Mouse (Mus musculus): ENCODE results near the gene Ggcx.
A peak's percentile ranks its signal among the peaks of the same experiment; 100 is the strongest.

Ggcx gene

DNA sequence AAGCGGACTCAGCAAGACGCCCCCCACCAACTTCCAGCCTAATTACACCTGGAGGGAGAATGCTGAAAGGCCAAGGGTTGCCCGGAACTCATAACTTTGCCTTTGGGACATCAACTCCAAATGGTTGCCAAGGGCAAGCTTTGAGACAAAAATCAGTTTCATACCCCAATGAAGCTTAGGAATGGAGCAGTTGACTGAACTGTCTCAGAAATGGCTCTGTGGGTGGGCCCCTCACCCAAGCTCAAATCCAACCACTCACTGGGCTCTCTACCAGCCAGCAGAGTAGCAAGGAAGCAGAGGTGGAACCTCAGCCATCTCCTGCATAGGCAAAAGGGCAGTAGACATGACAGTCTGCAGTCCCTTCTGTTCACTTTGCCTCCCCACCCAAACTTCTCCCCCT is 26.3 kb upstream of the Ggcx start:
- DNase-seq (ENCODE audit: low read depth, low spot score): no peak

- DNase-seq (ENCODE audit: low read depth, low spot score): no peak
These were observed 25.8 kb upstream of the Ggcx start for GRCm38 (mm10) chr6:72388266-72388665.

DNA sequence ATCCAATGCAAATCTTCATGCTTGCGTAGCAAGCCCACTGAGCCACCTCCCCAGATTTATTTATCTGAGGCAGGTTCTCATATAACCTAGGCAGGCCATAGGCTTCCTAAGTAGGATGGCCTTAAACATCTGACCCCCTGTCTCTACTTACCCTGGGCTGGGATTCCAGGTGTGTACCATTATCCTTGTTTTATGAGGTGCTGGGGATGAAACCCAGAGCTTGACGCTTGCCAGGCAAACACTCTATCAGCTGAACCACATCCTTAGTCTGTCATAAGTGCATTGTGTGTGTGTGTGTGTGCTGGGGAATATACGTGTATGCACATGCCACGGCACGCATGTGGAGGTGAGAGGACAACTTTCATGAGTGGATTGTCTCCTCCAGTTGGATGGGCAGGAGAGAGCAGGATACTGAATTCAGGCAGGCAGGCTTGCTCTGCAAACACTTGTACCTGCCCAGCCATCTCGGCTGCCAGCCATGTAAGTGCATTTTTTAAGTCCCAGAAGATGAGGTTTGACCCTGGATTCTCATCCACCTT is 25.2 kb upstream of the Ggcx start:
- DNase-seq (ENCODE audit: low read depth, low spot score): no peak

DNA sequence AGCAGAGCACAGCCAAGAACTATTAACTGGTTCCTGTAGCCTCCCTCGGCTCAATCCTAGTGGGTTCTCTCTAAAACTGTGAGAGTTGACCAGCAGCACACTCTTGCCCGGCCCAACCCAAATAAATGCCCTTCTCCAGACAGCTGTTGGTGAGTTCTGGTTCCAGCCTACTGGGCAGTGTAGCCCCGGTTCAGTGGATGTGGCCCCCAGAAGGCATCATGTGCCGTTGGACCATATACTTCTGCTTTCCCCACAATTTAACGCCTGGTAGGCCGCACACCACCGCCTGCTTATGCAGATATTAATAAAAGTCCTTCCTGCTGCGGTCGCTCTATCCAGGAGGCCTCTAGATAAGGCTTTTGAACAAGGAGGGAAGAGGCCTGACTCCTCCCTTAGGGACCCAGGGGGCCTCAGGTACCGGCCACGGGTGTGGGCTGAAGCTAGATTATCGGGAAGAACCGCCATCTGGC is 24.6 kb upstream of the Ggcx start:
- DNase-seq (ENCODE audit: low read depth, low spot score): no peak

- DNase-seq (ENCODE audit: low read depth, low spot score): no peak
These were observed 24.0 kb upstream of the Ggcx start, which contains the start of gene Vamp8 for GRCm38 (mm10) chr6:72389941-72390771. TSS of gene Vamp8 (minus strand) at chr6:72390703.

DNA sequence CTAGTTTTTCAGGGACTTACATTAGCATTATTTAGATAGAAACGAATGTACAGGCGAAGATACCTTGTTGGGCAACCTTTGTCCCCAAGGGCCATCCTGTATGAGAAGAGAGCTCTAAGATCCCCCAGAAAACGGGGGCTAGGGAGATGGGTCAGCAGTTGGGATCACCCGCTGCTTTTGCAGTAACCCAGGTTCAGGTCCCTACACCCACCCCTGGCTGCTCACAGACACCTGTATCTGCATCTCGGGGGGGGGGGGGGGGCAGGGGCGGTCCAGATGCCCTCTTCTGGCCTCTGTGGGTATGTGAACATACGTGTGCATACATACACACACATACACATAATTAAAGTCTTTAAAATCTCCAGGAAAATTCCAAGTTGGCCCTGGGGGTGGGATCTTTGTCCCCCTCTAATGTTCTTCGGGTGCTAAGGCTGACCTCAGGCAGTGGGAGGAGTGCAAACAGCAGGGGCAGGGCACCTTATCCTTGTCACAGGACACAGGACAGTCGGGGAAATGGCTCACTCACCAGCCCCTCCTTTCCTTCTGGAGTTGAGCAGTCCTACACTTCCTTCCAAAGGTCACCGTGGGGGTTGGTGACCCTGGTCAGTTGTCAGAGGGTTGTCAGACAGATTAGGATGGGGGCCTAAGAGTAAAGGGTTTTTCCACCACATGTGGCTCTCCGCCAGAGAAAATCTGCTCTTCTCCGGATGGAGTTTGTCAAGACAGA is 23.1 kb upstream of the Ggcx start:
- DNase-seq (ENCODE audit: low read depth, low spot score): no peak

GRCm38 (mm10) chr6:72392341-72392740 is 21.8 kb upstream of the Ggcx start:
- no peak for DNase-seq (ENCODE audit: low read depth, low spot score)

GRCm38 (mm10) chr6:72396837-72397251 is 17.3 kb upstream of the Ggcx start:
- DNase-seq (ENCODE audit: low read depth, low spot score): no peak

DNA sequence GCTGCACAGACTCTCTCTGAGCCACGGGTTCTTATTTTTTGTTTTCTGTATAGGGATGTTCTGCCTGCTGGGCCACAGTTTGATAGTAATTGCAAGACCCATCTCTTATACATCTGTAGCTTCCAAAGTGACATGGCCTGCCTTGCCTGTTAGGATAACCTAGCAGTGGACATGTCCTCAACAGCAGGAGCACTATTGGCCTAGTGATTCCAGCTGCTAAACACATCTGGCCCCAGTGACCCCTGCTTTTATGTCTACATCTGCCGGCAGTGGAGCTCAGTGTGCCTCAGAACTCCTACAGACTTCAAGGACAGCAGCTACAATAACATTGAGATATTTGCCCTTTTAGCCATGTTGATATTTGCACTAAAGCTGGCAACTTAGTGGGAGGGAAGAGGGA is 14.1 kb upstream of the Ggcx start:
- no peak for DNase-seq (ENCODE audit: low read depth, low spot score)

DNA sequence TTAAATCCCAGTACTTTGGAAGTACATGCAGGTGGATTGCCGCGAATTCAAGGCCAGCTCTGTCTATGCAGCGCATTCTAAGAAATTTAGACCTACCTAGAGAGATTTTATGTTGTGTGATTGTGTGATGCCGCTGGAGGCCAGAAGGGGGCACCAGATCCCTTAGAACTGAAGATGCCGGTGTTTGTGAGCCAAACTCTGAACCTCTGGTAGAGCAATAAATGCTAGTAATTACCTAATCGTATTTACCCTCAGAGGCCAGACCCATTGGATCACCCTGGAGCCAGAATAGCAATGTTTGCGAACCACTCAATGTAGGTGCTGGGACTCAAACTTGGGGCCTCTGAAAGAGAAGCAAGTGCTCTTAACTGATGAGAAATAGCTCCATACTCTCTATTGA is 12.2 kb upstream of the Ggcx start:
- peak; percentile 33 for DNase-seq (ENCODE audit: low read depth, low spot score)

GRCm38 (mm10) chr6:72405356-72405755 is 8.8 kb upstream of the Ggcx start:
- no peak for DNase-seq (ENCODE audit: low read depth, low spot score)

GRCm38 (mm10) chr6:72407119-72407518 is 7.0 kb upstream of the Ggcx start:
- peak; percentile 79 for DNase-seq (ENCODE audit: low read depth, low spot score)

DNA sequence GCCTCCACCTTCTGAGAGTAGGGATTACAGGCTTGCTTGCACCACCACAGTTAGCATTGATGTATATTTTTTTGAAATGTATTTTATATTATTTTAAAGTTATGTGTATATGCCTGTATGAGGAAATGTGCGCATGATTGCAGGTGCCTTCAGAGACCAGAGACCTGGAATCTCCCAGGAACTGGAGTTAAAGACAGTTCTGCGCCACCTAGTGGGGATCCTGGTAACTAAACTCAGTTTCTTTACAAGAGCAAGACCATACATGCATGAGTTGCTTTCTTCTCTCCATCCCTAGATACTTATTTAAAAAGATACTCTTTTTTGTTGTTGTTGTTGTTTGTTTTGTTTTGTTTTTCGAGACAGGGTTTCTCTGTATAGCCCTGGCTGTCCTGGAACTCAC is 4.5 kb upstream of the Ggcx start:
- DNase-seq (ENCODE audit: low read depth, low spot score): peak; percentile 54

DNA sequence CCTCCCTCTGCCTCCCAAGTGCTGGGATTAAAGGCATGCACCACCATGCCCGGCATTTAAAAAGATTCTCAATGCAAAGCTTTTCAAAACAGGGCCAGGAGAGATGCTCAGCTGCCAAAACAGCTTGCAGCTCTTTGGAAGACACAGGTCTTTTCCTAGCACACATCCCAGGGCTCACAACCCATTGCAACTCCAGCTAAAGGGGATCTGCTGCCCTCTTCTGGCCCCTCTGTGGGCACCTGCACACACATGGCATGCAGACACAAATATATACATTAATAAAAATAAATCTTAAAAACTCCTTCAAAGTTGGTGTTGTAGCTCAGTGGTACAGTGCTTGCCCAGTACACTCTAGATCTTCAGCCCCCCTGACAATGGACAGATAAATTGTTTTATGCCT is 4.1 kb upstream of the Ggcx start:
- DNase-seq (ENCODE audit: low read depth, low spot score): no peak

DNA sequence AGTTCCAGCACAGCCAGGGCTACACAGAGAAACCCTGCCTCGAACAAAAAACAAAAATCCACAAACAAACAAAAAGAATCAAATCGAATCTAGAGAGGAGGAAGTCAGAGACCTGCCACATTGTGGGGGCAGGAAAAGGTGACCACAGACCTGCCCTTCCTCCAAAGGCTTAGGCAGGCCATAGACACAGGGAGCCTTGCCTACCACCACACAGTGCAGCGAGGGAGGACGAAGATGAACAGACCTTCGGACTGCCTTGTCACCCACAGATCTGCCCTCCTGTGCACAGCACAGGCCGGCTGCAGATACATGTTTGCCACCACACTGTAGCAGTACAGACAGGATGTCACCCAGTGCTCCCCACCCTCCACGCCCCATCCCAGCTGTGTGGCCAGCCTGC is 3.6 kb upstream of the Ggcx start:
- DNase-seq (ENCODE audit: low read depth, low spot score): no peak

DNA sequence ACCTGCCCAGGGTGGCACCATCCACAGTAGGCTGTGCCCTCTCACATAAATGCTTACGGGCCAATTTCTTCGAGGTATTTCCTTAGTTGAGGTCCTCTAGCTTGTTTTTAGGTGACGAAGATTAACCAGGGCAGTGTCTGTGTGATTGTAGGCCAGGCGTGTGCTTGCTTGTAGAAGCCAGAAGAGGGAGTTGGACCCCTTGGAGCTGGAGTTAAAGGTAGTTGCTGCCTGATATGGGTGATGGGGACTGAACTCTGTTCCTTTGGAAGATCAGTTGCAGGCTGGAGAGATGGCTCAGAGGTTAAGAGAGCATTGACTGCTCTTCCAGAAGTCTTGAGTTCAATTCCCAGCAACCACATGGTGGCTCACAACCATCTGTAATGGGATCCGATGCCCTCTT is 1.1 kb downstream of the Ggcx start:
- no peak for DNase-seq (ENCODE audit: low read depth, low spot score)

GRCm38 (mm10) chr6:72415964-72416772 is 2.1 kb downstream of the Ggcx start:
- DNase-seq (ENCODE audit: low read depth, low spot score): no peak

- no peak for DNase-seq (ENCODE audit: low read depth, low spot score)
These were observed 4.2 kb downstream of the Ggcx start for GRCm38 (mm10) chr6:72418279-72418678.

GRCm38 (mm10) chr6:72419806-72420205 is 5.7 kb downstream of the Ggcx start:
- no peak for DNase-seq (ENCODE audit: low read depth, low spot score)

- DNase-seq (ENCODE audit: low read depth, low spot score): no peak
These were observed 6.8 kb downstream of the Ggcx start for GRCm38 (mm10) chr6:72420901-72421300.

GRCm38 (mm10) chr6:72425646-72426045 is 11.5 kb downstream of the Ggcx start:
- DNase-seq (ENCODE audit: low read depth, low spot score): no peak

GRCm38 (mm10) chr6:72428036-72428435 is 13.9 kb downstream of the Ggcx start:
- peak; percentile 72 for DNase-seq (ENCODE audit: low read depth, low spot score)
